Mouse (Mus musculus) hindbrain, embryonic 12.5 days (tissue): ENCODE data around the gene Tmem43. TPM values are rescaled to one million over a fixed set of nuclear protein-coding genes. Genes with fewer than 3 reads are reported as not detected.

Experiments
- ATAC-seq: fragments of 200-750 bp; cut with Nextera tagmentation; 2 replicates; pipeline ENCODE4 v1.8.0; 2017; ENCODE audit warnings: moderate TSS enrichment; ENCODE audit not compliant: low FRiP score
- H3K27ac ChIP-seq: fragments of 300-500 bp; sonication (generic); 2 replicates; pipeline ENCODE4 v1.5.1; 2016; ENCODE audit warnings: mild to moderate bottlenecking
- H3K27me3 ChIP-seq: fragments of 300-500 bp; sonication (generic); 2 replicates; pipeline ENCODE4 v1.6.1; 2016; ENCODE audit warnings: mild to moderate bottlenecking
- H3K36me3 ChIP-seq: fragments of 300-500 bp; sonication (generic); 2 replicates; pipeline ENCODE4 v1.6.1; 2016; ENCODE audit warnings: mild to moderate bottlenecking
- H3K4me1 ChIP-seq: fragments of 300-500 bp; sonication (generic); 2 replicates; pipeline ENCODE4 v1.6.1; 2016
- H3K4me2 ChIP-seq: fragments of 300-500 bp; sonication (generic); replicated peaks from 2 replicates; pipeline ENCODE4 v1.6.1; 2016; ENCODE audit warnings: mild to moderate bottlenecking
- H3K4me3 ChIP-seq: fragments of 300-500 bp; sonication (generic); 2 replicates; pipeline ENCODE4 v1.5.1; 2016; ENCODE audit warnings: mild to moderate bottlenecking
- H3K9ac ChIP-seq: fragments of 300-500 bp; sonication (generic); 2 replicates; pipeline ENCODE4 v1.6.1; 2016; ENCODE audit warnings: mild to moderate bottlenecking, moderate library complexity
- H3K9me3 ChIP-seq: fragments of 300-500 bp; sonication (generic); replicated peaks from 2 replicates; pipeline ENCODE4 v1.6.1; 2016; ENCODE audit warnings: mild to moderate bottlenecking
- WGBS: fragments of 180-500 bp; shearing (Covaris S2); methylation state at CpG from one replicate; pipeline ENCODE4 v1.1.7; 2016; 5-methylcytosine and 5-hydroxymethylcytosine counted together
- polyA plus RNA-seq: library from polyadenylated mRNA; unstranded; fragments of >200 nt; fragmentation: Nextera tagmentation; extraction: Ambion mirVana; gene quantifications from 2 replicates; pipeline ENCODE4 v1.2.1, GENCODE M21; 2016

Gene Tmem43
- polyA plus RNA-seq, 1 experiment from 2014 or later = 57.7 TPM

DNA sequence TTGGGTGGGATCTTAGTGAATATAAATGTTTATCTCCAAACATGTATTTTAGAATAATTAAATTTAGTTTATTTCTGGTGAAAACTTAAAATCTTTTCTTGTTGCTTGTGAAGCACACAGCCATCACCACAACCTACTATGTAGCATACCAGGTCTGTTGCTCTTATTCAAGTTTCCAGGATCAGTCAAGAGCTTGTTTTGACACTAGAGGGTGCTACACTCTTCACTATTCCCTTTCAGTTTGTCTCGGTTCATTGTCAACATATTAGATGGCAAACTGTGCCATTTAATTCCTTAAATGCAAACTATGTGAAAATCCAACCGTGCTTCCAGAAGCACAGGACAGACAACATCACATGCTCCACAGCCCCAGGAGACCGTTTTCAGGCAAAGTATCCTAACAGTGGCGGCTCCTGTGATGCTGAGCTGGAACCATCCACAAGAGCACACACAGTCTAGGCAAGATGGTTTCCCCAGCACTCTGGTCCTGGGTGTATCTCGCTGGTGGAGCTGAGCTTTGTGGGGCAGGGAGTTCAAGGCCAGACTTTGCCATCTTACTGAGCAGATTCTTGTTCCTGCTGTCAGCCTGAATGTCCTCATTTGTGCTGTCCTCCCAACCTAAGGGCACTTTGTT is 53.8 kb downstream of the Tmem43 start:
- no peak overlapping the region for H3K4me2 ChIP-seq
- H3K27ac ChIP-seq = no peak overlapping the region
- 58% methylated on average over 5 of the region's 5 CpGs for WGBS
- ATAC-seq = no peak
- peaks cover 15% of the 10 kb centered on the region for H3K36me3 ChIP-seq
- H3K27me3 ChIP-seq = no peaks in the 10 kb centered on the region
- no peak overlapping the region for H3K9ac ChIP-seq
- H3K4me1 ChIP-seq = no peaks in the 10 kb centered on the region
- H3K4me3 ChIP-seq = no peak overlapping the region
- H3K9me3 ChIP-seq = no peaks in the 10 kb centered on the region

DNA sequence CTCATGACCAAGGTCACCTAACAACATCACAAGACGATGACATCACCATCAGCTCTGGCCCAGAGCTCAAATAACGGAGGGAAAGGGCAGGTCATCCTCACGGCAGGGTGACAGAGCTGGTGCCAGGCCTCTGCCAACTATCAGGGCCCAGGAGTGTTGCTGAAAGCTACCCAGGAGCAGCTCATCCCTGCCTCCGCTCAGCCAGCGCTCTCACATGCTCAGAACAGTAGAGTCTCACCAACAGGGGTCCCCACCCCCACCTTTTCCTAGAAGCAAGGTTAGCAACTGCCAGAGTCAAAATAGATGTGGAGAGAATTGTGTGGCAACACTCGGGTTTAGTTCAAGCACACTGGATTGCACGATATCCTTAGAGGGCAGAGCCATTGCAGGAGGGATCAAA is 54.8 kb downstream of the Tmem43 start:
- H3K36me3 ChIP-seq = peaks cover 6% of the 10 kb centered on the region; the same call in 1 of the 2 replicates
- H3K9me3 ChIP-seq = no peaks in the 10 kb centered on the region
- no peaks in the 10 kb centered on the region for H3K27me3 ChIP-seq
- no peak overlapping the region for H3K9ac ChIP-seq
- WGBS = 84% methylated on average over 7 of the region's 7 CpGs
- ATAC-seq = no peak
- no peak overlapping the region for H3K4me3 ChIP-seq
- H3K27ac ChIP-seq = no peak overlapping the region
- no peak overlapping the region for H3K4me2 ChIP-seq
- H3K4me1 ChIP-seq = no peaks in the 10 kb centered on the region

DNA sequence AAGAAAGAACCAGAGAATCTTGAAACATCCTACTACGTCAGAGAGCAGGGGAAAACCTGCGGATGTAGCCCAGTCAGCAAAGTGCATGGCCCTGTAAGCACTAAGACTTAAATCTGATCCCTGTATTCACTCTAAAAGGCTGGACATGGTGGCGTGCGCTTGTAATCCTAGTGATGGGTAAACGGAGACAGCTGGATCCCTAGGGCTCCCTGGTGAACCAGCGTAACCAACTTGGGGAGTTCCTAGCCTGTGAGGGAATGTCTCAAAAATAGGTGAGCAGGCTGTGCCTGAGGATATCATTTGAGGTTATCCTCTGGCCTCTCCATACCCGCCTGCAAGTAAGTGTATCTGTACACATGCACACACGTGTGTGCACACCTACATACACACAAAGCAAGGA is 57.2 kb downstream of the Tmem43 start:
- Histone ChIP-seq H3K9me3 (no peaks in the 10 kb centered on the region), H3K36me3 (0 out of 2 replicates have a peak, but pooled peaks cover 6% of the 10 kb centered on the region), H3K9ac (no peak overlapping the region), H3K27me3 (no peaks in the 10 kb centered on the region), H3K4me3 (no peak overlapping the region), H3K4me1 (no peaks in the 10 kb centered on the region), H3K27ac (no peak overlapping the region), H3K4me2 (no peak overlapping the region)
- ATAC-seq = no peak
- WGBS = 89% methylated on average over 8 of the region's 8 CpGs

DNA sequence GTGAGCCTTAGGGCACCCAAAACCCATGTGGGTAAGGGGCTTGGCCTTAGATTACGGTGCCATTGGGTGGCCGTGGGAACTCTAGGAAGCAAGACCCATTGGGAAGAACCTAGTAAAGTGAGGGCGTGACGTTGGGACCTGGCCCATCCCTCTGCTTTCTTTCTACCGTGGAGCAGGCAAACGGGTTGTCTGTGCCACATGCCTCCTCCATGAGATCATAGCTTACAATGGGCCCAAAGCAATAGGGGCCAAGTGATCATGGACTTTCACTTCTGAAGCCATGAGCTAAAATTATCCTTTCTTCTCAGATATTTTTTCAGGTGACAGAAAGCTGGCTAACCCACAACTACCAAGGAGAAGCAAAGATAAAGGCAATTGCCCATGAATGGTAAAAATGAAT is 57.8 kb downstream of the Tmem43 start:
- WGBS = 88% methylated on average over 6 of the region's 6 CpGs

DNA sequence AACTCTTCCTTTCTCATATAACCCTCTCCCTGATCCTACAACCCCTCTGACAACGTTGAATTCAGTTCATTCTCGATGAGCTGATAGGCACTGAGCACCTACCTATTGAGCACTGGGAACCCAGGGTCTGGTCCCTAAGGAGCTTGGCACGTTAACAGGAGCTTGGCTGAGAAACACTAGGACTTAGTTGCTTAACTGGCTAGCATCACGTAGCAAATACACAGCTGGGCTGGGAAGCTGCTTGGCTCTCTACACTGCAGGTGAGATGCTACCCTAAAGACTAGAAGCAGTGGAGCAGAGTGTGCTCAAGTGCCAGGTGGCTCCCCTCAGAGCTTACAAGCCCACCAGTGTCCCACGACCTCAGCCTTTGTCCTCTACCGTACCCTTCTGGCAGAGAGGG is 59.2 kb downstream of the Tmem43 start:
- Histone ChIP-seq H3K4me3 (no peak overlapping the region), H3K9ac (no peak overlapping the region), H3K9me3 (no peaks in the 10 kb centered on the region), H3K4me1 (no peaks in the 10 kb centered on the region), H3K27me3 (no peaks in the 10 kb centered on the region), H3K27ac (no peak overlapping the region), H3K36me3 (0 out of 2 replicates have a peak, but pooled peaks cover 6% of the 10 kb centered on the region), H3K4me2 (no peak overlapping the region)
- ATAC-seq = no peak
- 71% methylated on average over 6 of the region's 6 CpGs for WGBS

More for the DNA sequence above, 57.8 kb downstream of the Tmem43 start:
- H3K4me1 ChIP-seq = no peaks in the 10 kb centered on the region
- no peak for ATAC-seq
- H3K4me2 ChIP-seq = no peak overlapping the region
- H3K27ac ChIP-seq = no peak overlapping the region
- H3K27me3 ChIP-seq = no peaks in the 10 kb centered on the region
- H3K9ac ChIP-seq = no peak overlapping the region
- H3K36me3 ChIP-seq = 0 out of 2 replicates have a peak, but pooled peaks cover 6% of the 10 kb centered on the region
- no peaks in the 10 kb centered on the region for H3K9me3 ChIP-seq
- no peak overlapping the region for H3K4me3 ChIP-seq

DNA sequence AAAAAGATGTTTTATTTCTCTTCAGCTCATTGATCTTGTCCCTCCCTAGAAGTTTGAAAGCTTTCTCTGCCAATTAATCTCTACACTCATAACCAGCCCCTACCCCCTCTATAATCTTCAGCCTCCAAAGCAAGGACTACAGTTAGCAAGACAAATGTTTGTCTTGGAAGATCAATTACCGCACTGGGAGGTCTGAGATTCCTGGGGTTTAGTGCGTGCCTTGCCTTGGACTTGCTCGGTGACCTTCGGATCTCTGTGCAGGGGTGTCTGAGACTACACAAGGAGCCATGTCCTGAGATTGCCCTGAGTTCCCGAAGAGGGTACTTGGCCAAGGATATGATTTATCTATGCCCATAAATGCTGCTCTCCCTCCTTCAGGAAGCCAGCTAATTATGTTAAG is 59.9 kb downstream of the Tmem43 start:
- WGBS = 51% methylated on average over 5 of the region's 5 CpGs
- Histone ChIP-seq H3K27ac (no peak overlapping the region), H3K4me2 (no peak overlapping the region), H3K4me3 (no peak overlapping the region), H3K36me3 (0 out of 2 replicates have a peak, but pooled peaks cover 2% of the 10 kb centered on the region), H3K4me1 (no peaks in the 10 kb centered on the region), H3K9me3 (no peaks in the 10 kb centered on the region), H3K9ac (no peak overlapping the region), H3K27me3 (no peaks in the 10 kb centered on the region)
- no peak for ATAC-seq

DNA sequence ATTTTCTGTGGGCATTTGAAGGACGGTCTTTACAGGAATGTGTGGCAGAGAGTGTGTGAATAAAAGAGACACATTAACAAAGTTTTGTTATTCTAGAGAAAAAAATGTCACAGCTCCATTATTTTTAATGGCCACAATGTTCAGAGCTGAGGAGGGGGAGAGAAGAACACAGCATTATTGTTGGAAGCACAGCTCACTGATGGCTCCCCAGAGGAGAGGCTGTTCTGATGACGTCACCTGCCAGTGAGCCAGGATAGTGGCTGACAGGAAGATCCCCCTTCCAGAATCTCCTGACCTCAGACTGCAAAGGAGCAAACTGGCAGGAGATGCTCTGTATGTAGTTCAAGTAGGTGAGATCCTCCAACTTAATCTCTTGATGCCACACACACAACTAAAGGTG is 60.3 kb downstream of the Tmem43 start:
- ATAC-seq = no peak
- 56% methylated on average over 2 of the region's 2 CpGs for WGBS
- H3K27me3 ChIP-seq = no peaks in the 10 kb centered on the region
- no peaks in the 10 kb centered on the region for H3K4me1 ChIP-seq
- no peak overlapping the region for H3K27ac ChIP-seq
- no peaks in the 10 kb centered on the region for H3K36me3 ChIP-seq
- no peak overlapping the region for H3K9ac ChIP-seq
- H3K4me2 ChIP-seq = no peak overlapping the region
- H3K4me3 ChIP-seq = no peak overlapping the region
- H3K9me3 ChIP-seq = no peaks in the 10 kb centered on the region

DNA sequence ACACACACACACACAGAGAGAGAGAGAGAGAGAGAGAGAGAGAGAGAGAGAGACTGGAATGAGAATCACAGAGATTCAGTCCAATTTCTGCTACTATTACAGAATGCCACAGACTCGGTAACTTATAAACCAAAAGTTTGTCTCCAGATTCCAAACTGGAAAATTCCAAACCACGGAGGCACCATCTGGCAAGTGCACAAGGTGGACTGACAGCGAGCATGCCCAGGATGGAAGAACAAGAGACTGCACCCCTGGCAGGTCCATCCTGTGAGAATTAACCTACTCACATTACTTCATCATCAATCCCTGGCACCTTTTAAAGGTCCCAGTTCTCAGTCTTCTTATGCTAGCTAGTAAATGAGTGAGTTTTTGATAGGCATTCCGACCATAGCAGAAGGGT is 60.8 kb downstream of the Tmem43 start:
- Histone ChIP-seq H3K36me3 (no peaks in the 10 kb centered on the region), H3K9ac (no peak overlapping the region), H3K9me3 (no peaks in the 10 kb centered on the region), H3K4me1 (no peaks in the 10 kb centered on the region), H3K4me2 (no peak overlapping the region), H3K27ac (no peak overlapping the region), H3K4me3 (no peak overlapping the region), H3K27me3 (no peaks in the 10 kb centered on the region)
- ATAC-seq = no peak
- 85% methylated on average over 4 of the region's 4 CpGs for WGBS

DNA sequence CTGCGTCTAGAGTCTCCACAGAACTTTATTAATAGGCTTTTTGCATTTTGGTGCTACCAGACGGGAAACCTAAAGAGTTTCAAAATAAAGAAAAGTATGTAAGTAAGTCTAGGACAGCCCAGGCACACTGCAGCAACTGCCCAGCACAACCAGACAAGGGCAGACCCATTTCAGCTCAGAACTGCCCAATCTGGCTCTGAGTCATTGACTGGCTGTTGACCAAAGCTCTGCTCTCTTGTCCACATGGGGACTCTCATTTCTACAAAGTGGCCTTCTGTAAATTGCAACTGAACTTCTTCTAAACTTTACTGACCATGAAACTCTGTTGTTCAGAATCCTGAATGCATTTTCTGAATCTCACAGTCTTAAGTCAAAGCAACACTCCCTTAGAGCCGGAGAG is 61.7 kb downstream of the Tmem43 start:
- no peak overlapping the region for H3K9ac ChIP-seq
- no peaks in the 10 kb centered on the region for H3K36me3 ChIP-seq
- WGBS = 77% methylated on average over 3 of the region's 3 CpGs
- no peak for ATAC-seq
- H3K27ac ChIP-seq = no peak overlapping the region
- no peaks in the 10 kb centered on the region for H3K9me3 ChIP-seq
- no peak overlapping the region for H3K4me2 ChIP-seq
- H3K27me3 ChIP-seq = no peaks in the 10 kb centered on the region
- no peaks in the 10 kb centered on the region for H3K4me1 ChIP-seq
- H3K4me3 ChIP-seq = no peak overlapping the region

DNA sequence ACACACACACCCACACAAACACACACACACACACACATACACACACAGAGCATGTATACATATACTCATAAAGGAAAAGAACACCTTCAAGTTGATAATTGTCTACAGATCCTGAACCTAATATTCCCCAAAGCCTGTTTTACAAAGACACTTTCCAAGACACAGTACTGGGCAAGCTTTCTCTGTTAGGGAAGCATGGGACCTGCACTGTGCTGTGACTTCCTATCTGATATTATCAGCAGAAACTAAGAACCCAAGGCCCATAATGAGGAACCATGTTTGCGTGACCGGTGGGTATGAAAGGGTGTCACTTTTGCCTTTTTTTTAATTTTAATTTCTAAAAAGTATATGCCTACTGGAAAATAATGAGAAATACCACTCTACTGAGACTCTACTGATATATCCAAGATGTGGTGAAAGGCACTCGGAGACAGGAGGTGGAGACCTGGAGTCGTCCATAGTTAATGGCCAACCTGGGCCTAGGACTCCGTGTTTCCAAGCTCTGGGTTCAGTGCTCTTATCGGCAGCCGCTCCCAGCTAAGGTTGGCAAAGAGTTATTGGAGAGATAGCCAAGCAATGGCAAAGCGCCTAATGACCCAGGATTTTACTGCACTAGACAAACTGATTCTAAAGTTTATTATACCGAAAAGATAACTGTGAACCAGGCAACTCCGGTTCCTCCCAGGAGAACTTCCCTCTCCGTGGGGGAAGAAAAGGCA is 62.7 kb downstream of the Tmem43 start:
- H3K4me3 ChIP-seq = no peak overlapping the region
- no peak overlapping the region for H3K27ac ChIP-seq
- H3K9ac ChIP-seq = no peak overlapping the region
- H3K4me1 ChIP-seq = no peaks in the 10 kb centered on the region
- WGBS = 86% methylated on average over 11 of the region's 11 CpGs
- H3K36me3 ChIP-seq = no peaks in the 10 kb centered on the region
- H3K27me3 ChIP-seq = no peaks in the 10 kb centered on the region
- H3K4me2 ChIP-seq = no peak overlapping the region
- no peaks in the 10 kb centered on the region for H3K9me3 ChIP-seq
- ATAC-seq = no peak

Other genes with a start within 250 kb of the Tmem43 start
- 9.4 and 12.0 TPM in 2 replicates for gene Wnt7a, start 62.3 kb upstream of the Tmem43 start, polyA plus RNA-seq
- 19.8 and 20.9 TPM in 2 replicates for gene Chchd4, start 157 bp upstream of the Tmem43 start, polyA plus RNA-seq
- gene Xpc, start 42.2 kb downstream of the Tmem43 start, polyA plus RNA-seq = 27.3 TPM in 2 replicates
- 185 and 194 TPM in 2 replicates for gene Lsm3, start 42.2 kb downstream of the Tmem43 start, polyA plus RNA-seq
- gene Slc6a6, start 210.3 kb downstream of the Tmem43 start, polyA plus RNA-seq = 70.2 and 78.0 TPM in 2 replicates